Mouse (Mus musculus) kidney, postnatal 0 days (tissue): ENCODE results near the gene Gm17190. TPM values are rescaled to one million over a fixed set of nuclear protein-coding genes. Genes with fewer than 3 reads are reported as not detected.
A peak's percentile ranks its signal among the peaks of the same experiment; 100 is the strongest.

Experiments
- ATAC-seq: fragments of 200-750 bp; cut with Nextera tagmentation; replicated peaks from 2 replicates; pipeline ENCODE4 v1.8.0; 2017; ENCODE audit warnings: low read depth, moderate number of reproducible peaks, moderate TSS enrichment, moderate library complexity; ENCODE audit not compliant: low FRiP score
- DNase-seq: peaks from one replicate; pipeline ENCODE4 v3.0.0-alpha.2; 2016; ENCODE audit warnings: low spot score
- H3K27ac ChIP-seq: fragments of 300-500 bp; sonication (generic); 2 replicates; pipeline ENCODE4 v1.5.1; 2014; ENCODE audit warnings: mild to moderate bottlenecking
- H3K27me3 ChIP-seq: fragments of 300-500 bp; sonication (generic); 2 replicates; pipeline ENCODE4 v1.6.1; 2014; ENCODE audit warnings: low read length, mixed read lengths; ENCODE audit not compliant: insufficient read depth
- H3K36me3 ChIP-seq: fragments of 300-500 bp; sonication (generic); 2 replicates; pipeline ENCODE4 v1.6.1; 2014; ENCODE audit warnings: low read length, mixed read lengths; ENCODE audit not compliant: insufficient read depth
- H3K4me1 ChIP-seq: fragments of 300-500 bp; sonication (generic); replicated peaks from 2 replicates; pipeline ENCODE4 v1.6.1; 2014; ENCODE audit warnings: antibody characterized with exemption, low read length, mixed read lengths; ENCODE audit not compliant: insufficient read depth
- H3K4me2 ChIP-seq: fragments of 300-500 bp; sonication (generic); 2 replicates; pipeline ENCODE4 v1.6.1; 2014; ENCODE audit warnings: mild to moderate bottlenecking, low read length, moderate library complexity, mixed read lengths
- H3K4me3 ChIP-seq: fragments of 300-500 bp; sonication (generic); replicated peaks from 2 replicates; pipeline ENCODE4 v1.5.1; 2014; ENCODE audit warnings: low read depth, low read length
- H3K9ac ChIP-seq: fragments of 300-500 bp; sonication (generic); 2 replicates; pipeline ENCODE4 v1.6.1; 2014; ENCODE audit warnings: low read depth, low read length
- H3K9me3 ChIP-seq: fragments of 300-500 bp; sonication (generic); replicated peaks from 2 replicates; pipeline ENCODE4 v1.6.1; 2016; ENCODE audit warnings: low read length, inconsistent platforms, mixed read lengths
- CTCF ChIP-seq: IDR thresholded peaks from 2 replicates; pipeline ENCODE4 v1.5.1; 2016; ENCODE audit warnings: antibody characterized with exemption, low read depth, mild to moderate bottlenecking, moderate library complexity
- WGBS: fragments of 180-500 bp; shearing (Covaris S2); extraction: QIAGEN DNeasy Blood & Tissue Kit; methylation state at CpG from one replicate; pipeline ENCODE4 v1.1.7; 2014; 5-methylcytosine and 5-hydroxymethylcytosine counted together
- polyA plus RNA-seq: library from polyadenylated mRNA; unstranded; fragments of >200 nt; fragmentation: Nextera tagmentation; extraction: Ambion mirVana; gene quantifications from 2 replicates; pipeline ENCODE4 v1.2.1, GENCODE M21; 2015

Gene Gm17190
- polyA plus RNA-seq, 1 experiment from 2014 or later, result not detected

GRCm38 (mm10) chr13:96085581-96086302 lies 3.9 kb downstream of the Gm17190 start:
- WGBS, result 88% methylated on average over 7 of the region's 7 CpGs
- H3K4me3 ChIP-seq, result no peak overlapping the region
- no peak for TF ChIP-seq CTCF
- H3K4me1 ChIP-seq, result no peaks in the 10 kb centered on the region
- ATAC-seq, result no peak
- no peak overlapping the region for H3K27ac ChIP-seq
- no peaks in the 10 kb centered on the region for H3K9me3 ChIP-seq
- H3K9ac ChIP-seq, result no peak overlapping the region
- no peak for DNase-seq
- no peaks in the 10 kb centered on the region for H3K27me3 ChIP-seq
- no peak overlapping the region for H3K4me2 ChIP-seq
- no peaks in the 10 kb centered on the region for H3K36me3 ChIP-seq

GRCm38 (mm10) chr13:96090929-96091328 lies 9.1 kb downstream of the Gm17190 start:
- no peak overlapping the region for H3K4me3 ChIP-seq
- no peak overlapping the region for H3K4me2 ChIP-seq
- no peak for ATAC-seq
- no peaks in the 10 kb centered on the region for H3K9me3 ChIP-seq
- TF ChIP-seq CTCF, result no peak
- DNase-seq, result no peak
- no peaks in the 10 kb centered on the region for H3K27me3 ChIP-seq
- no peak overlapping the region for H3K27ac ChIP-seq
- 76% methylated on average over 4 of the region's 4 CpGs for WGBS
- H3K4me1 ChIP-seq, result no peaks in the 10 kb centered on the region
- H3K36me3 ChIP-seq, result no peaks in the 10 kb centered on the region
- no peak overlapping the region for H3K9ac ChIP-seq

GRCm38 (mm10) chr13:96106367-96106766 lies 24.5 kb downstream of the Gm17190 start:
- Histone ChIP-seq H3K4me1 (no peaks in the 10 kb centered on the region), H3K36me3 (no peaks in the 10 kb centered on the region), H3K9me3 (no peaks in the 10 kb centered on the region), H3K4me3 (no peak overlapping the region), H3K4me2 (no peak overlapping the region), H3K27ac (no peak overlapping the region), H3K27me3 (no peaks in the 10 kb centered on the region), H3K9ac (no peak overlapping the region)
- ATAC-seq (no peak), DNase-seq (peak; percentile 25)
- TF ChIP-seq CTCF, result no peak
- 60% methylated on average over 4 of the region's 4 CpGs for WGBS

DNA sequence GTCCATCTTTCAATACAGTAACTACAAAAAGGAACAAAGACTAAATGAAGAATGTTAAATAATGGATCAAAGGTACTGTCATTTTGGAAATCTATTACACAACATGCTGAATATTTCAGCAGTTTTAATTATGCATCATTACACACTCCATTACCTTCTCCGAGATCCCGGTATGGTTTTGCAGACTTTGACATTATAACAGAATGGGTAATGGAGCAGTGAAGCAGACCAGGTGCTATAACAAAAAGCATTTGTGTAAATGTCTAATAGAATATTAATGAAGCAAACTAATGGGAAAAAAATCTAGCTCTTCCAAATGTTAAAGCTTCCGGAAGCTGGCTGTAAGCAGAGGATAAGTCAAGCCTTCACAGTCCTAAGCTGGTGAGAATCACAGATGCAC lies 28.9 kb downstream of the Gm17190 start:
- 70% methylated on average over 3 of the region's 3 CpGs for WGBS
- Histone ChIP-seq H3K9ac (no peak overlapping the region), H3K4me2 (no peak overlapping the region), H3K36me3 (no peaks in the 10 kb centered on the region), H3K9me3 (no peaks in the 10 kb centered on the region), H3K27me3 (no peaks in the 10 kb centered on the region), H3K27ac (no peak overlapping the region), H3K4me1 (no peaks in the 10 kb centered on the region), H3K4me3 (no peak overlapping the region)
- ATAC-seq (no peak), DNase-seq (peak; percentile 3)
- TF ChIP-seq CTCF, result no peak

GRCm38 (mm10) chr13:96112711-96113110 lies 30.9 kb downstream of the Gm17190 start:
- WGBS, result 75% methylated on average over 2 of the region's 2 CpGs
- no peaks in the 10 kb centered on the region for H3K27me3 ChIP-seq
- no peak overlapping the region for H3K4me2 ChIP-seq
- DNase-seq (no peak), ATAC-seq (no peak)
- no peak for TF ChIP-seq CTCF
- no peaks in the 10 kb centered on the region for H3K4me1 ChIP-seq
- no peaks in the 10 kb centered on the region for H3K36me3 ChIP-seq
- no peak overlapping the region for H3K27ac ChIP-seq
- H3K9me3 ChIP-seq, result no peaks in the 10 kb centered on the region
- no peak overlapping the region for H3K9ac ChIP-seq
- no peak overlapping the region for H3K4me3 ChIP-seq

GRCm38 (mm10) chr13:96125011-96125410 lies 43.2 kb downstream of the Gm17190 start:
- TF ChIP-seq CTCF, result no peak
- H3K4me2 ChIP-seq, result no peak overlapping the region
- no peaks in the 10 kb centered on the region for H3K4me1 ChIP-seq
- DNase-seq, result no peak
- H3K27ac ChIP-seq, result no peak overlapping the region
- no peak overlapping the region for H3K4me3 ChIP-seq
- peaks cover 9% of the 10 kb centered on the region for H3K27me3 ChIP-seq
- ATAC-seq, result no peak
- no peak overlapping the region for H3K9ac ChIP-seq
- no peaks in the 10 kb centered on the region for H3K9me3 ChIP-seq
- WGBS, result 73% methylated on average over 5 of the region's 5 CpGs
- no peaks in the 10 kb centered on the region for H3K36me3 ChIP-seq

- Histone ChIP-seq H3K4me3 (no peak overlapping the region), H3K9me3 (no peaks in the 10 kb centered on the region), H3K27me3 (peaks cover 24% of the 10 kb centered on the region), H3K27ac (no peak overlapping the region), H3K9ac (no peak overlapping the region), H3K4me2 (no peak overlapping the region), H3K36me3 (no peaks in the 10 kb centered on the region), H3K4me1 (0 out of 2 replicates have a peak, but pooled peaks cover 6% of the 10 kb centered on the region)
- 72% methylated on average over 6 of the region's 6 CpGs for WGBS
- no peak for ATAC-seq
- DNase-seq, result no peak
- TF ChIP-seq CTCF, result no peak
Measured at GRCm38 (mm10) chr13:96126669-96127068, 44.8 kb downstream of the Gm17190 start.
